ENCODE assay signal across 8 mouse cellular contexts in genomic region chr7:58842818-58843217, GRCm38 (mm10).
DNase-seq lines count a peak whose midpoint lies in the region; ATAC-seq and TF ChIP-seq lines count a peak whose summit lies in the region.

No protein-coding gene starts in this region.

- no peaks in the 10 kb centered on the region for H3K9me3 ChIP-seq in intestine, embryonic 14.5 days (ENCODE audit: control insufficient read depth, low read length)
- no peaks in the 10 kb centered on the region for H3K9me3 ChIP-seq in intestine, postnatal 0 days (ENCODE audit: control insufficient read depth)
- H3K9me3 ChIP-seq in heart, embryonic 12.5 days (replicated peaks) = no peaks in the 10 kb centered on the region
- H3K9me3 ChIP-seq in midbrain, embryonic 14.5 days (ENCODE audit: control insufficient read depth, low read length) = no peaks in the 10 kb centered on the region

- 16% methylated on average over 3 of the region's 3 CpGs for WGBS in intestine, embryonic 14.5 days
- 45% methylated on average over 3 of the region's 3 CpGs for WGBS in intestine, postnatal 0 days
- 6% methylated on average over 3 of the region's 3 CpGs for WGBS in cerebellum, adult 2 months
- 18% methylated on average over 3 of the region's 3 CpGs for WGBS in heart, embryonic 12.5 days
- WGBS in midbrain, embryonic 14.5 days = 49% methylated on average over 3 of the region's 3 CpGs

- peak overlapping the region; percentile 87 for H3K27ac ChIP-seq in intestine, embryonic 14.5 days (ENCODE audit: low read depth)
- H3K27ac ChIP-seq in intestine, postnatal 0 days (ENCODE audit: low read depth, low read length) = no peak overlapping the region
- peak overlapping the region; percentile 99 for H3K27ac ChIP-seq in cerebellum, adult 2 months (ENCODE audit: insufficient read depth, low read length)
- H3K27ac ChIP-seq in heart, embryonic 12.5 days (ENCODE audit: poor library complexity, severe bottlenecking) = peak overlapping the region; percentile 93
- peak overlapping the region; percentile 94 for H3K27ac ChIP-seq in midbrain, embryonic 14.5 days (replicated peaks; ENCODE audit: low read depth, low read length)

- H3K4me1 ChIP-seq in intestine, embryonic 14.5 days (replicated peaks; ENCODE audit: control insufficient read depth, insufficient read depth, low read length) = peaks cover 32% of the 10 kb centered on the region
- 0 out of 2 replicates have a peak, but pooled peaks cover 3% of the 10 kb centered on the region for H3K4me1 ChIP-seq in intestine, postnatal 0 days (replicated peaks; ENCODE audit: control insufficient read depth, insufficient read depth, low read length)
- H3K4me1 ChIP-seq in cerebellum, adult 2 months (ENCODE audit: control insufficient read depth, insufficient read depth, low read length) = peaks cover 15% of the 10 kb centered on the region
- peaks cover 27% of the 10 kb centered on the region for H3K4me1 ChIP-seq in heart, embryonic 12.5 days (replicated peaks)
- H3K4me1 ChIP-seq in midbrain, embryonic 14.5 days (ENCODE audit: control insufficient read depth, insufficient read depth, low read length) = peaks cover 28% of the 10 kb centered on the region

- peak; percentile 57; the same call in 1 of the 2 replicates for ATAC-seq in intestine, embryonic 14.5 days (replicated peaks; ENCODE audit: low FRiP score, low TSS enrichment, low read depth)
- ATAC-seq in intestine, postnatal 0 days = no peak
- no peak for ATAC-seq in heart, embryonic 12.5 days (ENCODE audit: insufficient number of reproducible peaks, low FRiP score)
- no peak for ATAC-seq in midbrain, embryonic 14.5 days (ENCODE audit: low FRiP score, low TSS enrichment)

- TF ChIP-seq POLR2A in cerebellum, adult 2 months (IDR thresholded peaks at IDR 0.05; ENCODE audit: borderline replicate concordance, insufficient read depth, low read length) = no peak

- TF ChIP-seq CTCF in intestine, postnatal 0 days (IDR thresholded peaks at IDR 0.05; ENCODE audit: low read depth) = no peak
- no peak for TF ChIP-seq CTCF in cerebellum, adult 2 months (IDR thresholded peaks at IDR 0.05; ENCODE audit: borderline replicate concordance, insufficient read depth, low read depth, low read length)

- H3K4me2 ChIP-seq in intestine, embryonic 14.5 days (ENCODE audit: low read length) = peak overlapping the region; percentile 42; the same call in 1 of the 2 replicates
- no peak overlapping the region for H3K4me2 ChIP-seq in intestine, postnatal 0 days (replicated peaks; ENCODE audit: low read depth)
- peak overlapping the region; percentile 17 for H3K4me2 ChIP-seq in heart, embryonic 12.5 days
- H3K4me2 ChIP-seq in midbrain, embryonic 14.5 days (ENCODE audit: low read length) = no peak overlapping the region

- H3K36me3 ChIP-seq in intestine, embryonic 14.5 days (ENCODE audit: control insufficient read depth, insufficient read depth, low read length) = no peaks in the 10 kb centered on the region
- no peaks in the 10 kb centered on the region for H3K36me3 ChIP-seq in intestine, postnatal 0 days (ENCODE audit: control insufficient read depth, insufficient read depth)
- no peaks in the 10 kb centered on the region for H3K36me3 ChIP-seq in heart, embryonic 12.5 days
- no peaks in the 10 kb centered on the region for H3K36me3 ChIP-seq in midbrain, embryonic 14.5 days (ENCODE audit: control insufficient read depth, insufficient read depth, low read length)

- DNase-seq in intestine, embryonic 14.5 days (ENCODE audit: low spot score) = peak; percentile 57
- peak; percentile 55 to 80 for DNase-seq in cerebellum, adult 2 months
- peak; percentile 39 for DNase-seq in midbrain, embryonic 14.5 days
- no peak for DNase-seq in thymus, adult 18-20 months
- DNase-seq in urinary bladder, adult 2 months (ENCODE audit: low spot score) = no peak
- no peak for DNase-seq in adrenal gland, postnatal 10 days

- H3K9ac ChIP-seq in intestine, embryonic 14.5 days (ENCODE audit: low read length) = no peak overlapping the region
- H3K9ac ChIP-seq in intestine, postnatal 0 days (ENCODE audit: low read depth, low read length) = no peak overlapping the region
- H3K9ac ChIP-seq in heart, embryonic 12.5 days = no peak overlapping the region; the same call in 1 of the 2 replicates
- H3K9ac ChIP-seq in midbrain, embryonic 14.5 days (replicated peaks; ENCODE audit: low read length) = no peak overlapping the region

- H3K4me3 ChIP-seq in intestine, embryonic 14.5 days (ENCODE audit: low read depth, low read length) = no peak overlapping the region
- H3K4me3 ChIP-seq in intestine, postnatal 0 days (ENCODE audit: low read depth, low read length) = no peak overlapping the region
- no peak overlapping the region for H3K4me3 ChIP-seq in cerebellum, adult 2 months (replicated peaks; ENCODE audit: insufficient read depth, low read depth, low read length)
- H3K4me3 ChIP-seq in heart, embryonic 12.5 days = no peak overlapping the region
- H3K4me3 ChIP-seq in midbrain, embryonic 14.5 days (replicated peaks; ENCODE audit: low read depth, low read length) = no peak overlapping the region

- no peaks in the 10 kb centered on the region for H3K27me3 ChIP-seq in intestine, embryonic 14.5 days (replicated peaks; ENCODE audit: control insufficient read depth, insufficient read depth, low read length)
- no peaks in the 10 kb centered on the region for H3K27me3 ChIP-seq in intestine, postnatal 0 days (replicated peaks; ENCODE audit: control insufficient read depth, insufficient read depth, low read length)
- H3K27me3 ChIP-seq in cerebellum, adult 2 months (ENCODE audit: control insufficient read depth, insufficient read depth, low read length) = no peaks in the 10 kb centered on the region
- H3K27me3 ChIP-seq in heart, embryonic 12.5 days (replicated peaks) = no peaks in the 10 kb centered on the region
- H3K27me3 ChIP-seq in midbrain, embryonic 14.5 days (ENCODE audit: control insufficient read depth, insufficient read depth, low read length) = no peaks in the 10 kb centered on the region

Comparison
In these comparisons a context has a peak if more than half of its experiments do, and no peak if none do; other contexts are left out.
1. H3K4me2 ChIP-seq: peak in intestine, embryonic 14.5 days (single experiment) and heart, embryonic 12.5 days (single experiment); none in intestine, postnatal 0 days (single experiment) and midbrain, embryonic 14.5 days (single experiment).
2. DNase-seq: peak in intestine, embryonic 14.5 days (single experiment), cerebellum, adult 2 months (2 of 2) and midbrain, embryonic 14.5 days (single experiment); none in thymus, adult 18-20 months (0 of 2), urinary bladder, adult 2 months (single experiment) and adrenal gland, postnatal 10 days (single experiment).